Mouse (Mus musculus) CD8-positive naive resting alpha-beta T cell, adult 2 months (primary cell): Measurements from ENCODE around the gene Setdb2.

ENCODE experiments used
- DNase-seq, 2 experiments: peaks; one replicate each; pipeline ENCODE4 v3.0.0; 2022; ENCODE audit warnings: low read depth in 2 of 2, low spot score in 2 of 2

Setdb2 gene

GRCm38 (mm10) chr14:59370348-59371068 lies 70.2 kb downstream of the Setdb2 start:
- DNase-seq: no peak

DNA sequence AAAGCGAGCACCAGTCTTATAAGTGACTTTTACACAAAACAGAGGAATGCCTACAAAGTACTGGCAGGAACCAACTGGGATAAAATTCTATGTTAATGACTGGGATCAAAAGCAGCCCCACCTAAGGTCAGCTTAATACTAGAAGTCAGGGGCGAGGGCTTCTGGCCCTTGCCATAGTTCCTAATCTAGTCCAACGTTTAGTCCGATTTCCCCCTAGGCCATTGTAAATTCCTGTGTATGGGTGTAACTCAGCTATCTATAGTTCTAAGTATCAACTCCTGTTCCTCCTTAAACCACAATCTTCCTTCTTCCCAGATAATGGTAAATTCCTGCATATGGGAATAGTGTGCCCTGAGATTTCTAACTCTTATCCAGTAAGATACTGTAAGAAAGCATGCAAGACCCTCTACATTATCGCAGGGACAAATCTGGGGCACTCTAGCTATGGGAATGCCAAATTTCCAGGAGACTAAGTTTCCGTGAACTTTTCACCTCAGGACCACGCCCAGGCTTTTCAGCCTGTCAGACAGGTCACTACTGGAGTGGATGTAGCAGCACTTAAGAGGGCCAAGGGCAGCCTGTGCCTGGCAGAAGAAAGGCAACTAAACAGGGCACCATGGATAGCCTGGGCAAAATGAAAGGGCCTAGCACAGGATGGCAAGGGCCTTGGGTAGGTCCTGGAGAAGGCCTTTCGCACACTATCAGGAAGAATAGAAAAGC lies 74.1 kb downstream of the Setdb2 start:
- no peak for DNase-seq

DNA sequence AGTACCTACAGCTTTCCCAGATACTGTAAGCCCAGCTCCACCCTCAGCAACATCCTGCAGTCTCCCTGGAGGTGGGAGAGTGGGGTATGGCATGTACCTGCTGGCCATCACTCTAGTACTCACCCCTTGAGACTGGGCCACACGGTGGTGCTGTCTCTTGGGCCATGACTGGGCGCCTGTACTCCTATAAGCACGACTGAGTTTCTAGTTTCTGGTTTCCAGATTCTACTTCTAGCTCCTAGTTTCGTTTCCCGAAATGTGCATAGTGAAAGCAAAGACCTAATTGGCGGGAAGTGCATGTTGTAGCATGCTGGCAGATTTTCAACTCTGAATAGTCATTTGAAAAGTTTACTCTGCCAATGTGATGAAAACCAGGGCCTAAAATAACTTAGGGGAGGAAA lies 75.4 kb downstream of the Setdb2 start, which contains the start of gene Phf11d:
Gene Phf11d (minus strand): TSS at position 227 of the 401 bp plus-strand sequence.
- no peak for DNase-seq
